Mouse (Mus musculus) lung, embryonic 16.5 days (tissue): ENCODE results near the gene Gm10217. TPM values are rescaled to one million over a fixed set of nuclear protein-coding genes. Genes with fewer than 3 reads are reported as not detected.

Experiments used
- ATAC-seq: fragments of 200-750 bp; cut with Nextera tagmentation; 2 replicates; pipeline ENCODE4 v1.8.0; 2017; ENCODE audit warnings: low read depth, mild to moderate bottlenecking, moderate library complexity
- H3K27ac ChIP-seq: fragments of 300-500 bp; sonication (generic); 2 replicates; pipeline ENCODE4 v1.5.1; 2014; ENCODE audit warnings: mild to moderate bottlenecking, control low read depth, low read length
- H3K27me3 ChIP-seq: fragments of 300-500 bp; sonication (generic); 2 replicates; pipeline ENCODE4 v1.6.1; 2014; ENCODE audit warnings: low read depth, low read length, mixed read lengths; ENCODE audit not compliant: control insufficient read depth, insufficient read depth
- H3K36me3 ChIP-seq: fragments of 300-500 bp; sonication (generic); 2 replicates; pipeline ENCODE4 v1.6.1; 2014; ENCODE audit warnings: low read length; ENCODE audit not compliant: control insufficient read depth, insufficient read depth
- H3K4me1 ChIP-seq: fragments of 300-500 bp; sonication (generic); replicated peaks from 2 replicates; pipeline ENCODE4 v1.6.1; 2014; ENCODE audit warnings: low read length, mixed read lengths; ENCODE audit not compliant: control insufficient read depth, insufficient read depth
- H3K4me2 ChIP-seq: fragments of 300-500 bp; sonication (generic); 2 replicates; pipeline ENCODE4 v1.6.1; 2014; ENCODE audit warnings: low read depth, low read length, control low read depth
- H3K4me3 ChIP-seq: fragments of 300-500 bp; sonication (generic); 2 replicates; pipeline ENCODE4 v1.5.1; 2014; ENCODE audit warnings: mild to moderate bottlenecking, low read length, control low read depth
- H3K9ac ChIP-seq: fragments of 300-500 bp; sonication (generic); 2 replicates; pipeline ENCODE4 v1.6.1; 2014; ENCODE audit warnings: low read length, control low read depth
- H3K9me3 ChIP-seq: fragments of 300-500 bp; sonication (generic); 2 replicates; pipeline ENCODE4 v1.6.1; 2016; ENCODE audit warnings: low read length; ENCODE audit not compliant: control insufficient read depth
- WGBS: fragments of 180-500 bp; shearing (Covaris S2); extraction: QIAGEN DNeasy Blood & Tissue Kit; methylation state at CpG from one replicate; pipeline ENCODE4 v1.1.7; 2014; 5-methylcytosine and 5-hydroxymethylcytosine counted together
- polyA plus RNA-seq: library from polyadenylated mRNA; unstranded; fragments of >200 nt; fragmentation: Nextera tagmentation; extraction: Ambion mirVana; gene quantifications from 2 replicates; pipeline ENCODE4 v1.2.1, GENCODE M21; 2015

Gm10217 gene
- polyA plus RNA-seq, 1 experiment from 2014 or later = not detected

- Histone ChIP-seq H3K27me3 (no peaks in the 10 kb centered on the region), H3K4me2 (no peak overlapping the region), H3K4me1 (no peaks in the 10 kb centered on the region), H3K27ac (no peak overlapping the region), H3K4me3 (no peak overlapping the region), H3K36me3 (no peaks in the 10 kb centered on the region), H3K9ac (no peak overlapping the region), H3K9me3 (no peaks in the 10 kb centered on the region)
- 75% methylated on average over 2 of the region's 2 CpGs for WGBS
- ATAC-seq = no peak
Measured at GRCm38 (mm10) chr8:9899199-9899598, 35.1 kb downstream of the Gm10217 start.

DNA sequence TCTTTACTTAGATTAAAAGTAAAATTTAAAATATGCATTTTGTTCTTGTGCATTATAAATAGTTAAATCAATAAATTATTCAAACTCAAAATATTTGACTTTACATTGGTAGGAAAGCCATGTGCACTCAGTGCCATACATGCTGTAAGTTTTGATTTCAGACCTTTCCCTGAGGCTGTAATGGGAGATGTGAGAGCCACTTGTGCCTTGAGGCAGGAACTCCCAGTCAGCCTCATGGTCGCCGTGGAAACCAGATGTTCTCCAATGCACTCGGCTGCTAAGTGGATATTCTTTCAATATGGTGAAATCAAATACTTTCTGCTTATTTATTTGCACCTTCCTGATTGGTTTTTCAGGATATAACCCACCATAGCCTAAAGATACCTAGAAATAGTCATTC, 35.6 kb downstream of the Gm10217 start:
- Histone ChIP-seq H3K27me3 (no peaks in the 10 kb centered on the region), H3K9me3 (no peaks in the 10 kb centered on the region), H3K4me3 (no peak overlapping the region), H3K9ac (no peak overlapping the region), H3K4me1 (no peaks in the 10 kb centered on the region), H3K4me2 (no peak overlapping the region), H3K36me3 (no peaks in the 10 kb centered on the region), H3K27ac (no peak overlapping the region)
- 48% methylated on average over 3 of the region's 3 CpGs for WGBS
- ATAC-seq = no peak

Other genes with a start within 250 kb of the Gm10217 start
- gene Fam155a, start 93.1 kb upstream of the Gm10217 start, polyA plus RNA-seq = 0.15 and 0.29 TPM in 2 replicates
- gene Lig4, start 113.4 kb downstream of the Gm10217 start, polyA plus RNA-seq = 5.3 and 5.7 TPM in 2 replicates
- gene Abhd13, start 113.5 kb downstream of the Gm10217 start, polyA plus RNA-seq = 13.8 and 15.0 TPM in 2 replicates
- 1.4 and 1.5 TPM in 2 replicates for gene Tnfsf13b, start 142.2 kb downstream of the Gm10217 start, polyA plus RNA-seq